Mouse (Mus musculus): ENCODE results near the gene Bnip2. TPM values are rescaled to one million over a fixed set of nuclear protein-coding genes. Genes with fewer than 3 reads are reported as not detected.

Gene Bnip2
- total RNA-seq, 1 experiment = 68.9 TPM

GRCm38 (mm10) chr9:70040570-70040969, 51.3 kb downstream of the Bnip2 start:
- in situ Hi-C loops (cut with MboI; ENCODE audit: low sequenced_read_pairs in 2 of 2, unreplicated experiment in 2 of 2) = no loop called here
- no peak for DNase-seq (ENCODE audit: low read depth, low spot score)
- no peak overlapping the region; the same call in 1 of the 2 replicates for H3K9ac ChIP-seq (ENCODE audit: insufficient read depth, low read depth, low read length, poor library complexity, severe bottlenecking)
- no peak overlapping the region for H3K4me3 ChIP-seq (ENCODE audit: insufficient read depth in 1 of 2, low read depth in 1 of 2, low read length in 2 of 2, poor library complexity in 1 of 2, severe bottlenecking in 1 of 2)
- no peak for TF ChIP-seq ZNF384 (IDR thresholded peaks at IDR 0.05; ENCODE audit: low read depth, low read length)
- TF ChIP-seq CHD2 (IDR thresholded peaks at IDR 0.05; ENCODE audit: low read depth, low read length) = no peak
- no peak for TF ChIP-seq ZC3H11A (IDR thresholded peaks at IDR 0.05; ENCODE audit: borderline replicate concordance, low read depth, low read length)
- TF ChIP-seq MAFK (IDR thresholded peaks at IDR 0.05; ENCODE audit: insufficient read depth, low read depth, low read length) = no peak
- no peak for TF ChIP-seq HCFC1 (IDR thresholded peaks at IDR 0.05; ENCODE audit: borderline replicate concordance, insufficient read depth, low read length)
- no peaks in the 10 kb centered on the region for H3K9me3 ChIP-seq (ENCODE audit: control insufficient read depth, insufficient read depth, low read depth, low read length)
- no peak overlapping the region for H3K27ac ChIP-seq (ENCODE audit: insufficient read depth, low read depth, low read length, poor library complexity, severe bottlenecking)
- H3K36me3 ChIP-seq (ENCODE audit: control insufficient read depth, insufficient read depth, low read length, poor library complexity, severe bottlenecking) = no peaks in the 10 kb centered on the region
- peaks cover 0 to 11% of the 10 kb centered on the region in 2 experiments; a peak in 2 of 4 replicates for H3K4me1 ChIP-seq (ENCODE audit: control insufficient read depth in 2 of 2, insufficient read depth in 2 of 2, low read length in 2 of 2, poor library complexity in 1 of 2)

GRCm38 (mm10) chr9:70042137-70042536, 52.9 kb downstream of the Bnip2 start:
- peaks cover 0 to 15% of the 10 kb centered on the region in 2 experiments; a peak in 2 of 4 replicates for H3K4me1 ChIP-seq (ENCODE audit: control insufficient read depth in 2 of 2, insufficient read depth in 2 of 2, low read length in 2 of 2, poor library complexity in 1 of 2)
- no peak for DNase-seq (ENCODE audit: low read depth, low spot score)
- H3K4me3 ChIP-seq (ENCODE audit: insufficient read depth in 1 of 2, low read depth in 1 of 2, low read length in 2 of 2, poor library complexity in 1 of 2, severe bottlenecking in 1 of 2) = no peak overlapping the region
- in situ Hi-C loops (cut with MboI; ENCODE audit: low sequenced_read_pairs in 2 of 2, unreplicated experiment in 2 of 2) = no loop called here
- H3K27ac ChIP-seq (ENCODE audit: insufficient read depth, low read depth, low read length, poor library complexity, severe bottlenecking) = no peak overlapping the region
- TF ChIP-seq ZNF384 (IDR thresholded peaks at IDR 0.05; ENCODE audit: low read depth, low read length) (no peak), CHD2 (IDR thresholded peaks at IDR 0.05; ENCODE audit: low read depth, low read length) (peak; percentile 51; the same call in 1 of the 2 replicates)
- no peak overlapping the region for H3K9ac ChIP-seq (ENCODE audit: insufficient read depth, low read depth, low read length, poor library complexity, severe bottlenecking)
- no peaks in the 10 kb centered on the region for H3K9me3 ChIP-seq (ENCODE audit: control insufficient read depth, insufficient read depth, low read depth, low read length)
- H3K36me3 ChIP-seq (ENCODE audit: control insufficient read depth, insufficient read depth, low read length, poor library complexity, severe bottlenecking) = no peaks in the 10 kb centered on the region

GRCm38 (mm10) chr9:70042935-70043334, 53.7 kb downstream of the Bnip2 start:
- peak overlapping the region; percentile 38 for H3K27ac ChIP-seq (ENCODE audit: insufficient read depth, low read depth, low read length, poor library complexity, severe bottlenecking)
- in situ Hi-C loops (cut with MboI; ENCODE audit: low sequenced_read_pairs in 2 of 2, unreplicated experiment in 2 of 2) = no loop called here
- no peak overlapping the region for H3K4me3 ChIP-seq (ENCODE audit: insufficient read depth in 1 of 2, low read depth in 1 of 2, low read length in 2 of 2, poor library complexity in 1 of 2, severe bottlenecking in 1 of 2)
- H3K9ac ChIP-seq (ENCODE audit: insufficient read depth, low read depth, low read length, poor library complexity, severe bottlenecking) = no peak overlapping the region
- no peak for DNase-seq (ENCODE audit: low read depth, low spot score)
- H3K4me1 ChIP-seq (ENCODE audit: control insufficient read depth in 2 of 2, insufficient read depth in 2 of 2, low read length in 2 of 2, poor library complexity in 1 of 2) = peaks cover 3 to 20% of the 10 kb centered on the region in 2 experiments; a peak in 2 of 4 replicates
- H3K36me3 ChIP-seq (ENCODE audit: control insufficient read depth, insufficient read depth, low read length, poor library complexity, severe bottlenecking) = no peaks in the 10 kb centered on the region
- TF ChIP-seq MAFK (IDR thresholded peaks at IDR 0.05; ENCODE audit: insufficient read depth, low read depth, low read length) (no peak), ZC3H11A (IDR thresholded peaks at IDR 0.05; ENCODE audit: borderline replicate concordance, low read depth, low read length) (no peak)
- no peaks in the 10 kb centered on the region for H3K9me3 ChIP-seq (ENCODE audit: control insufficient read depth, insufficient read depth, low read depth, low read length)

- Histone ChIP-seq H3K9ac (ENCODE audit: insufficient read depth, low read depth, low read length, poor library complexity, severe bottlenecking) (no peak overlapping the region), H3K9me3 (ENCODE audit: control insufficient read depth, insufficient read depth, low read depth, low read length) (no peaks in the 10 kb centered on the region), H3K27ac (ENCODE audit: insufficient read depth, low read depth, low read length, poor library complexity, severe bottlenecking) (no peak overlapping the region), H3K4me3 (ENCODE audit: insufficient read depth in 1 of 2, low read depth in 1 of 2, low read length in 2 of 2, poor library complexity in 1 of 2, severe bottlenecking in 1 of 2) (no peak overlapping the region), H3K4me1 (ENCODE audit: control insufficient read depth in 2 of 2, insufficient read depth in 2 of 2, low read length in 2 of 2, poor library complexity in 1 of 2) (peaks cover 3 to 29% of the 10 kb centered on the region in 2 experiments; a peak in 2 of 4 replicates), H3K36me3 (ENCODE audit: control insufficient read depth, insufficient read depth, low read length, poor library complexity, severe bottlenecking) (no peaks in the 10 kb centered on the region)
- no peak for DNase-seq (ENCODE audit: low read depth, low spot score)
- no peak for TF ChIP-seq ZC3H11A (IDR thresholded peaks at IDR 0.05; ENCODE audit: borderline replicate concordance, low read depth, low read length)
- TF ChIP-seq HCFC1 (IDR thresholded peaks at IDR 0.05; ENCODE audit: borderline replicate concordance, insufficient read depth, low read length) = no peak
- no peak for TF ChIP-seq CHD2 (IDR thresholded peaks at IDR 0.05; ENCODE audit: low read depth, low read length)
- TF ChIP-seq MAFK (IDR thresholded peaks at IDR 0.05; ENCODE audit: insufficient read depth, low read depth, low read length) = no peak
- TF ChIP-seq ZNF384 (IDR thresholded peaks at IDR 0.05; ENCODE audit: low read depth, low read length) = no peak
- in situ Hi-C loops (cut with MboI; ENCODE audit: low sequenced_read_pairs in 2 of 2, unreplicated experiment in 2 of 2) = no loop called here
These were observed 55.6 kb downstream of the Bnip2 start for GRCm38 (mm10) chr9:70044865-70045264.

- Histone ChIP-seq H3K36me3 (ENCODE audit: control insufficient read depth, insufficient read depth, low read length, poor library complexity, severe bottlenecking) (no peaks in the 10 kb centered on the region), H3K9ac (ENCODE audit: insufficient read depth, low read depth, low read length, poor library complexity, severe bottlenecking) (no peak overlapping the region), H3K9me3 (ENCODE audit: control insufficient read depth, insufficient read depth, low read depth, low read length) (no peaks in the 10 kb centered on the region), H3K27ac (ENCODE audit: insufficient read depth, low read depth, low read length, poor library complexity, severe bottlenecking) (no peak overlapping the region), H3K4me3 (ENCODE audit: insufficient read depth in 1 of 2, low read depth in 1 of 2, low read length in 2 of 2, poor library complexity in 1 of 2, severe bottlenecking in 1 of 2) (no peak overlapping the region), H3K4me1 (ENCODE audit: control insufficient read depth in 2 of 2, insufficient read depth in 2 of 2, low read length in 2 of 2, poor library complexity in 1 of 2) (peaks cover 5 to 29% of the 10 kb centered on the region in 2 experiments; a peak in 2 of 4 replicates)
- TF ChIP-seq ZC3H11A (IDR thresholded peaks at IDR 0.05; ENCODE audit: borderline replicate concordance, low read depth, low read length) = no peak
- no peak for TF ChIP-seq CHD2 (IDR thresholded peaks at IDR 0.05; ENCODE audit: low read depth, low read length)
- TF ChIP-seq ZNF384 (IDR thresholded peaks at IDR 0.05; ENCODE audit: low read depth, low read length) = no peak
- TF ChIP-seq MAFK (IDR thresholded peaks at IDR 0.05; ENCODE audit: insufficient read depth, low read depth, low read length) = no peak
- no peak for TF ChIP-seq HCFC1 (IDR thresholded peaks at IDR 0.05; ENCODE audit: borderline replicate concordance, insufficient read depth, low read length)
- DNase-seq (ENCODE audit: low read depth, low spot score) = no peak
- in situ Hi-C loops (cut with MboI; ENCODE audit: low sequenced_read_pairs in 2 of 2, unreplicated experiment in 2 of 2) = no loop called here
These were observed 57.0 kb downstream of the Bnip2 start for GRCm38 (mm10) chr9:70046255-70046654.

Data from ES-E14 (cell line).